Mouse (Mus musculus) stomach, embryonic 14.5 days (tissue): ENCODE data around the gene Adprhl2. TPM values are rescaled to one million over a fixed set of nuclear protein-coding genes. Genes with fewer than 3 reads are reported as not detected.

Experiments
- ATAC-seq: fragments of 200-750 bp; cut with Nextera tagmentation; 2 replicates; pipeline ENCODE4 v1.8.0; 2017; ENCODE audit warnings: low read depth, moderate TSS enrichment; ENCODE audit not compliant: insufficient number of reproducible peaks, insufficient read depth, low FRiP score
- H3K27ac ChIP-seq: fragments of 300-500 bp; sonication (generic); 2 replicates; pipeline ENCODE4 v1.5.1; 2014; ENCODE audit warnings: mild to moderate bottlenecking, low read length, moderate library complexity, mixed read lengths
- H3K27me3 ChIP-seq: fragments of 300-500 bp; sonication (generic); 2 replicates; pipeline ENCODE4 v1.6.1; 2014; ENCODE audit warnings: low read length, control low read depth, mixed read lengths; ENCODE audit not compliant: control insufficient read depth, insufficient read depth
- H3K36me3 ChIP-seq: fragments of 300-500 bp; sonication (generic); 2 replicates; pipeline ENCODE4 v1.6.1; 2014; ENCODE audit warnings: mild to moderate bottlenecking, control low read depth, low read length, moderate library complexity, mixed read lengths; ENCODE audit not compliant: control insufficient read depth, insufficient read depth
- H3K4me1 ChIP-seq: fragments of 300-500 bp; sonication (generic); 2 replicates; pipeline ENCODE4 v1.6.1; 2014; ENCODE audit warnings: low read length, control low read depth, mixed read lengths; ENCODE audit not compliant: control insufficient read depth, insufficient read depth
- H3K4me2 ChIP-seq: fragments of 300-500 bp; sonication (generic); replicated peaks from 2 replicates; pipeline ENCODE4 v1.6.1; 2014; ENCODE audit warnings: low read depth, low read length, control low read depth
- H3K4me3 ChIP-seq: fragments of 300-500 bp; sonication (generic); 2 replicates; pipeline ENCODE4 v1.5.1; 2014; ENCODE audit warnings: low read depth, low read length, control low read depth
- H3K9ac ChIP-seq: fragments of 300-500 bp; sonication (generic); replicated peaks from 2 replicates; pipeline ENCODE4 v1.6.1; 2014; ENCODE audit warnings: low read depth, mild to moderate bottlenecking, control low read depth, low read length, moderate library complexity, mixed read lengths
- H3K9me3 ChIP-seq: fragments of 300-500 bp; sonication (generic); 2 replicates; pipeline ENCODE4 v1.6.1; 2016; ENCODE audit warnings: low read depth, low read length, control low read depth; ENCODE audit not compliant: control insufficient read depth
- WGBS: fragments of 180-500 bp; shearing (Covaris S2); extraction: QIAGEN DNeasy Blood & Tissue Kit; methylation state at CpG from one replicate; pipeline ENCODE4 v1.1.7; 2014; 5-methylcytosine and 5-hydroxymethylcytosine counted together
- polyA plus RNA-seq: library from polyadenylated mRNA; unstranded; fragments of >200 nt; fragmentation: Nextera tagmentation; extraction: Ambion mirVana; gene quantifications from 2 replicates; pipeline ENCODE4 v1.2.1, GENCODE M21; 2014

The Adprhl2 gene
- polyA plus RNA-seq, result 48.5 and 50.4 TPM in 2 replicates

DNA sequence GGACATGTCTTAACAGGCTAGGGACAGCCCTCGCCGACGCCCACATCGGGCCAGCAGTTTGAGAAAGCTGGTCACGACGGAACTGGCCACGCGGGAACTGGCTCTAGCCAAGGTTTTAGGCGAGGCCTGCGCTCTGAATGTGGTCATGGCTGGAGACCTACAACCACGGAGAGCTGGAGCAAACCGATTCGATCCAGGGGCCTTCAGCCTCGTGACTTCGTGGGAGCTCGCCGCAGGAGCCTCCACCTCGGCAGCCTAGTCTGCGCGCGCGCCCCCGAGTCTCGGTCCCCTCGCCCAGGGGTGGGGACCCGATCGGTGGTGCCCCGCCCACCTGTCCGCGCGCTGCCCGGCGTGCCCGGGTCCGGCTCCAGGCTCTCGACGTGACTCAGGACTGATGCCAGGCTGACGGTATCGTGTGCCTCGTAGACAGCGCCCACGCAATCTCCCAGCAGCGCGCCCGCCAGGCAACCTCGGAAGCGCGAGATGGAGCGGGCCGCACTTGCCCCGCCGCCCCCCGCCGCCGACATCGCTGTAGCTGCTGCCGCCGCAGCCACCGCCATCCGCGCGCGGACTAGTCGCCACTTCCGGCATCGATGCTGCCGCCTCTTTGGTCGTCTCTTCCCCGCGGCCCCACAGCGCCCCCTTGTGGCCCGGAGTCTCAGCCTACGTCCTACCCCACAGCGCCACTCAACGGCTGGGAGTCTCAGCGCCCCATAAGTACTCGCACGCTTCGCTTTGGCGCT lies at the start of gene Adprhl2:
TSS of gene Adprhl2 (minus strand) at position 593 of the 743 bp plus-strand sequence.
- WGBS, result under 1% methylated on average over 77 of the region's 80 CpGs
- Histone ChIP-seq H3K27me3 (no peaks in the 10 kb centered on the region), H3K36me3 (peaks cover 24% of the 10 kb centered on the region), H3K4me2 (peak within 1 kb of the TSS; percentile 84), H3K9ac (peak within 1 kb of the TSS; percentile 75), H3K27ac (peak within 1 kb of the TSS; percentile 59; the same call in 1 of the 2 replicates), H3K4me1 (peaks cover 16% of the 10 kb centered on the region; the same call in 1 of the 2 replicates), H3K9me3 (no peaks in the 10 kb centered on the region), H3K4me3 (peak within 1 kb of the TSS; percentile 70)
- peak; percentile 83 for ATAC-seq

DNA sequence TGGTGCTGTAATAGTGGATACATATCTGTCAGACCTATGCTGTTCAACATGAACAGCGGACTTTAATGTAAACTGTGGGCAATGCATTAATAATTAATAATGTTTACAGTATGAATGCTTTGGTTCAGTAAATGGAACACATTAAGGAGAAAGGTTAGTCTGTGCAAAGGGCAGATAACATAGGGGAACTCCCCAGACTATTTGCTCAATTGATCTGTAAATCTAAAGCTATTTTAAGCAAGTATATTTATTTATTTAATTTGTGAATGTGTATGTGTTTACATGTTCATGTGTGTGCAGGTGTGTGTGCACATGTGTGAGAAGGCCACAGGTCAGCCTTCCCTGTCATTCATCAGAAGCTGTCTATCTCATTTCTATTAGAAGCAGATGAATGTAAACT lies 38.6 kb upstream of the Adprhl2 start:
- ATAC-seq, result no peak
- no peaks in the 10 kb centered on the region for H3K4me1 ChIP-seq
- H3K27me3 ChIP-seq, result no peaks in the 10 kb centered on the region
- H3K9me3 ChIP-seq, result no peaks in the 10 kb centered on the region
- H3K36me3 ChIP-seq, result peaks cover 7% of the 10 kb centered on the region
- H3K4me3 ChIP-seq, result no peak overlapping the region
- no peak overlapping the region for H3K27ac ChIP-seq
- H3K4me2 ChIP-seq, result no peak overlapping the region
- WGBS, result 84% methylated on average over 1 of the region's 1 CpGs
- no peak overlapping the region for H3K9ac ChIP-seq

DNA sequence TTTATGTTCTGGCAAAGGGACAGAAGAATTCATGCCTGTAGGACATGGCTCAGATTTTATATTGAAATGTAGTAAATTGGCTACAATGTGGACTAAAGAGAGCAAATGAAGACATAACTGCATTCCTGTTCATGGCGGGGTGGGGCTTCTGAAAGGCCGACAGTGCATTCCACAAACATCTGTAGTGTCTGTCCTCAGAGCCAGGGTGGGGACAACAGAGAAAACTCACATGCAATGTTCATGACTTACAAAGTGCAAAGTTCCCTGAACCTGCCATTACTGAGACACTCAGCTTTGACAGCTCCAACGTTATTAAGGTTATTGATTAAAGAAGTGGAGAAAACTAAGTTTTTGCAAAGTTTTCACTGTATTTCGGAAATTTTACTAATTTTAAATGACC lies 21.9 kb upstream of the Adprhl2 start:
- 58% methylated on average over 4 of the region's 4 CpGs for WGBS
- Histone ChIP-seq H3K27me3 (no peaks in the 10 kb centered on the region), H3K9ac (no peak overlapping the region), H3K27ac (no peak overlapping the region), H3K4me2 (no peak overlapping the region), H3K4me1 (no peaks in the 10 kb centered on the region), H3K36me3 (peaks cover 15% of the 10 kb centered on the region; the same call in 1 of the 2 replicates), H3K4me3 (no peak overlapping the region), H3K9me3 (no peaks in the 10 kb centered on the region)
- ATAC-seq, result no peak

DNA sequence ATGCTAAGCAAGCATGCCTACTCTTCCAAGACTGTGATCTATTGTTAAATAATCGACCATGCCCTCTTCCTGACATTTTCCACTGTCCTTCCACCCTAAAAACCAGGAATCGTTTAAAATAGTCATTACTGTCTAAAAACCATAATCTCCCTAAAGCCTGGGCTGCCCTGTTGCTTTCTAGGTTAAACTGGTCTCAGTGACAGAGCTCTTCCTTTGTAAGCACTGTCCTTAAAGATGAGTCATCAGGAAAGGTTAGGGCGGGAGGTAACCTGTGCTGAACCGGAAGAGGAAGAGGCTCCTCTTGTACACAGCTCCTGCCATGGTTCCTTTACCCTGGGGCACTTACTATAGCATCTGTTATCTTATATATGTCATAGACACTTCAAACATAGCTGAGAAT lies 18.0 kb upstream of the Adprhl2 start:
- H3K9me3 ChIP-seq, result no peaks in the 10 kb centered on the region
- H3K9ac ChIP-seq, result no peak overlapping the region
- H3K4me3 ChIP-seq, result no peak overlapping the region
- H3K4me1 ChIP-seq, result no peaks in the 10 kb centered on the region
- H3K4me2 ChIP-seq, result no peak overlapping the region
- H3K36me3 ChIP-seq, result no peaks in the 10 kb centered on the region
- no peak overlapping the region for H3K27ac ChIP-seq
- no peak for ATAC-seq
- WGBS, result 55% methylated on average over 4 of the region's 4 CpGs
- H3K27me3 ChIP-seq, result no peaks in the 10 kb centered on the region

DNA sequence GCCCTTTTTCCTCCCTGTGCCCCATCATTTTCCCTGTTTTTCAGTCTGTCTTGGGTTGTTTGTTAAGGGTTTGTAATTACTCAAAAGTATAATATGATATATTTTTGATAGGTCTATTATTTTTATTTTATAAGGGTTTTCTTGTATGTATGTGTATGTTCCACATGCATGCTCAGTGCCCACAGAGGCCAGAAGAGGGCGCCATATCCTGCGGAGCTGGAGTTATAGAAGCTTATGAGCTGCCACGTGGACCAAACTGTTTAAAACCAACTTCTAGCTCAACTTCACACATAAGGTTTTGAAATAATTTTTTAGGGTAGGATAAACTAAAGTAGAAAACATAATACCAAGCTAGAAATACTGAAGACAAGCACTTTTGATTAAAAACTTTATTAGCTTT lies 10.9 kb upstream of the Adprhl2 start:
- no peak overlapping the region for H3K4me2 ChIP-seq
- no peaks in the 10 kb centered on the region for H3K9me3 ChIP-seq
- H3K4me1 ChIP-seq, result no peaks in the 10 kb centered on the region
- no peak overlapping the region for H3K4me3 ChIP-seq
- H3K9ac ChIP-seq, result no peak overlapping the region
- ATAC-seq, result no peak
- no peaks in the 10 kb centered on the region for H3K36me3 ChIP-seq
- WGBS, result 47% methylated on average over 3 of the region's 3 CpGs
- no peaks in the 10 kb centered on the region for H3K27me3 ChIP-seq
- H3K27ac ChIP-seq, result no peak overlapping the region

DNA sequence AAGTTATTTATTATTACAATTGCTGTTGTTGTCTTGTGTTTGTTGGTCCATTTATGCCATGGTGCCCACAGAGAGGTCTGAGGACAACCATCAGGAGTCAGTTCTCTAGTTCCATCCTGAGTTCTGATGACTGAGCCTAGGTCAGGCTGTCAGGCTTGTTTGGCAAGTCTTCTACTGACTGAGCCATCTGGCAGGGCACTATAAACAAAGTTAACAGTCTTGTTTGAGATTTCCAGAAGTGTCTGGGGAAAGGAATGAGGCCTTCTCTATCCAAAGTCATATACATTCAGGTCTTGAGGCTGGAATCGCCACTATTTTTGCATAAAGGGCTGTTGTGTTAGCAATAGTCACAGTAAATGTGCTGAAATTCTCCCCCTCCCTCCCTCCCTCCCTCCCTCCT lies 10.2 kb upstream of the Adprhl2 start:
- Histone ChIP-seq H3K9ac (no peak overlapping the region), H3K4me2 (no peak overlapping the region), H3K27me3 (no peaks in the 10 kb centered on the region), H3K4me3 (no peak overlapping the region), H3K4me1 (no peaks in the 10 kb centered on the region), H3K36me3 (no peaks in the 10 kb centered on the region), H3K27ac (no peak overlapping the region), H3K9me3 (no peaks in the 10 kb centered on the region)
- 62% methylated on average over 1 of the region's 1 CpGs for WGBS
- no peak for ATAC-seq

DNA sequence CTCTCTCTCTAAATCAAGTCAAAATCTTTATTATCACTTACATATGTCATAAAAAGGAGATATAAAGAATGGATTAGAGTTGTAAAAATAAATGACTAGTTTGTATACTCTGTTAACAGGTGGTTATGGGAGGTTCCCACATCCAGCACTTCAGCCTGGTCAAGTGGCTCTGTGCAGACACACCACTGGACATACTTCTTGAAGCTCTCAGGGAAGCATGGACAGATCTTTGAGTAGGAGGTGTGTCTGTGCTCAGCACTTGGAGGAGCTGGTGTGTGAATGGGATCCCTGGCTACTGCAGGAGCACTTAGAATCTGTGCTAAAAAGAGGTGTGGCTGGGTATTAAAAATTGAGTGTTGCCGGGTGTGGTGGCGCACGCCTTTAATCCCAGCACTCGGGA lies 8.8 kb upstream of the Adprhl2 start:
- Histone ChIP-seq H3K9ac (no peak overlapping the region), H3K27me3 (no peaks in the 10 kb centered on the region), H3K9me3 (no peaks in the 10 kb centered on the region), H3K36me3 (no peaks in the 10 kb centered on the region), H3K4me1 (no peaks in the 10 kb centered on the region), H3K4me3 (no peak overlapping the region), H3K27ac (no peak overlapping the region), H3K4me2 (no peak overlapping the region)
- no peak for ATAC-seq
- 93% methylated on average over 4 of the region's 4 CpGs for WGBS

DNA sequence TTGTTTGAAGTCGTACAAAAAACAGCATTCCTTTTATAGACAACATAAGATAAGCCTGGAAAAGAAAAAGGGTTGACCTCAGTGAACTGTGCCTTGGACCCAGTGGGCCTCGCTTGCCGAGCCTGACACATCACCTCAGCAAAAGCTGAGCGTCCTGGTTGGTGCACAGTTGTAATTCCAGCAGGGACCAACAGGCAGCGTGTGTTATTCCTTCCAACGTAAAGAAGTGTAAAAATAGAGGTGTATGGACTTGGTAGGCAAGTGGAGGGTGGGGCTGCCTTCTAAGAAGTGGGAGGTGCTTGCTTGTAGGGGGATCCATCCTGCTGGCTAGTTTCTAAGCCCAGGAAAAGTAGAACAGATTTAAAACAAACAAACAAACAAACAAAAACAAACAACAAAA lies 4.5 kb upstream of the Adprhl2 start:
- Histone ChIP-seq H3K9ac (no peak overlapping the region), H3K4me1 (peaks cover 10% of the 10 kb centered on the region; the same call in 1 of the 2 replicates), H3K27me3 (no peaks in the 10 kb centered on the region), H3K4me3 (no peak overlapping the region), H3K27ac (no peak overlapping the region), H3K4me2 (no peak overlapping the region), H3K36me3 (no peaks in the 10 kb centered on the region), H3K9me3 (no peaks in the 10 kb centered on the region)
- no peak for ATAC-seq
- WGBS, result 21% methylated on average over 6 of the region's 6 CpGs
